Mouse (Mus musculus) G1E-ER4 (cell line): Measurements from ENCODE around the gene Sephs2. TPM values are rescaled to one million over a fixed set of nuclear protein-coding genes. Genes with fewer than 3 reads are reported as not detected.

Experiments
- GATA1 ChIP-seq: IDR thresholded peaks from one replicate; pipeline ENCODE4 v1.8.0; 2012; ENCODE audit warnings: low read length, inconsistent platforms
- polyA plus RNA-seq: library from polyadenylated mRNA; stranded (reverse); fragments of >175 nt; gene quantifications from 2 replicates; pipeline ENCODE4 v1.2.3, GENCODE M21; 2012

Gene Sephs2
- polyA plus RNA-seq, 1 experiment = 94.5 TPM

- no peak for TF ChIP-seq GATA1
Measured at GRCm38 (mm10) chr7:127225147-127225995, 48.5 kb downstream of the Sephs2 start.

GRCm38 (mm10) chr7:127224616-127225015, 49.2 kb downstream of the Sephs2 start:
- no peak for TF ChIP-seq GATA1

- TF ChIP-seq GATA1 = no peak
Measured at GRCm38 (mm10) chr7:127223515-127224478, 50.1 kb downstream of the Sephs2 start.

GRCm38 (mm10) chr7:127223106-127223505, 50.7 kb downstream of the Sephs2 start:
- TF ChIP-seq GATA1 = no peak

Other genes with a start within 250 kb of the Sephs2 start
- gene Maz, start 247.0 kb downstream of the Sephs2 start, polyA plus RNA-seq = 820 and 1,081 TPM in 2 replicates
- gene Kif22, start 231.6 kb downstream of the Sephs2 start, polyA plus RNA-seq = 45.3 and 56.9 TPM in 2 replicates
- not detected in 2 replicates for gene Zg16, start 186.7 kb downstream of the Sephs2 start, polyA plus RNA-seq
- 197 and 223 TPM in 2 replicates for gene AI467606, start 182.7 kb downstream of the Sephs2 start, polyA plus RNA-seq
- gene Qprt, start 151.8 kb downstream of the Sephs2 start, polyA plus RNA-seq = 0.98 and 2.0 TPM in 2 replicates
- gene Spn, start 136.2 kb downstream of the Sephs2 start, polyA plus RNA-seq = 104 and 107 TPM in 2 replicates
- 81.2 and 81.3 TPM in 2 replicates for gene Cd2bp2, start 78.0 kb downstream of the Sephs2 start, polyA plus RNA-seq
- 58.8 and 62.5 TPM in 2 replicates for gene Tbc1d10b, start 65.6 kb downstream of the Sephs2 start, polyA plus RNA-seq
- 1.2 and 4.3 TPM in 2 replicates for gene Mylpf, start 65.2 kb downstream of the Sephs2 start, polyA plus RNA-seq
- 37.7 and 38.1 TPM in 2 replicates for gene Zfp553, start 41.0 kb downstream of the Sephs2 start, polyA plus RNA-seq
- gene Sept1, start 40.9 kb downstream of the Sephs2 start, polyA plus RNA-seq = 151 and 170 TPM in 2 replicates
- 86.6 and 115 TPM in 2 replicates for gene Zfp771, start 29.8 kb downstream of the Sephs2 start, polyA plus RNA-seq
- 108 and 177 TPM in 2 replicates for gene Dctpp1, start 13.3 kb downstream of the Sephs2 start, polyA plus RNA-seq
- gene Itgal, start 22.2 kb upstream of the Sephs2 start, polyA plus RNA-seq = 16.4 and 20.0 TPM in 2 replicates
- gene Zfp768, start 71.5 kb upstream of the Sephs2 start, polyA plus RNA-seq = 28.1 and 30.7 TPM in 2 replicates
- 4.3 TPM in 2 replicates for gene Zfp747, start 102.0 kb upstream of the Sephs2 start, polyA plus RNA-seq
- gene 9130019O22Rik, start 113.1 kb upstream of the Sephs2 start, polyA plus RNA-seq = 1.1 and 1.4 TPM in 2 replicates
- 7.2 and 9.7 TPM in 2 replicates for gene E430018J23Rik, start 119.6 kb upstream of the Sephs2 start, polyA plus RNA-seq
- gene Zfp764, start 132.8 kb upstream of the Sephs2 start, polyA plus RNA-seq = 0.25 and 0.35 TPM in 2 replicates
- 12.7 and 18.3 TPM in 2 replicates for gene Zfp688, start 148.0 kb upstream of the Sephs2 start, polyA plus RNA-seq
- gene Zfp689, start 175.1 kb upstream of the Sephs2 start, polyA plus RNA-seq = 15.2 and 16.3 TPM in 2 replicates
- 62.8 and 67.0 TPM in 2 replicates for gene Prr14, start 185.6 kb upstream of the Sephs2 start, polyA plus RNA-seq
- gene Fbrs, start 205.1 kb upstream of the Sephs2 start, polyA plus RNA-seq = 545 and 623 TPM in 2 replicates
- gene Srcap, start 237.9 kb upstream of the Sephs2 start, polyA plus RNA-seq = 43.4 and 44.6 TPM in 2 replicates
- gene Gm42715, start 245.5 kb upstream of the Sephs2 start, polyA plus RNA-seq = 20.8 and 23.3 TPM in 2 replicates